Comparison of ENCODE assay signal across 17 mouse cellular contexts in genomic region chr5:112771376-112771901, GRCm38 (mm10).
DNase-seq lines count a peak whose midpoint lies in the region; ATAC-seq and TF ChIP-seq lines count a peak whose summit lies in the region.
"Had no signal": no experiment of that assay in that cellular context is flagged by ENCODE, and none has a peak within 500 bp of the region (broad histone marks: within the 10 kb centered on the region; RNA-seq: fewer than 3 reads in every experiment).

No protein-coding gene starts in this region.

- H3K36me3 ChIP-seq in hindbrain, embryonic 10.5 days: no peaks in the 10 kb centered on the region
- H3K36me3 ChIP-seq in hindbrain, embryonic 14.5 days (replicated peaks; ENCODE audit: control insufficient read depth, insufficient read depth): no peaks in the 10 kb centered on the region
- peaks cover 22% of the 10 kb centered on the region for H3K36me3 ChIP-seq in heart, embryonic 16.5 days (ENCODE audit: control insufficient read depth, insufficient read depth)
- H3K36me3 ChIP-seq: hindbrain, embryonic 15.5 days had no signal

- peaks cover 50% of the 10 kb centered on the region for H3K4me1 ChIP-seq in hindbrain, embryonic 10.5 days (replicated peaks)
- H3K4me1 ChIP-seq in hindbrain, embryonic 14.5 days (replicated peaks; ENCODE audit: control insufficient read depth, insufficient read depth, low read length): 0 out of 2 replicates have a peak, but pooled peaks cover 3% of the 10 kb centered on the region
- H3K4me1 ChIP-seq in heart, embryonic 16.5 days (ENCODE audit: control insufficient read depth, insufficient read depth, low read length): peaks cover 16% of the 10 kb centered on the region

- H3K4me3 ChIP-seq in hindbrain, embryonic 10.5 days: no peak overlapping the region
- no peak overlapping the region for H3K4me3 ChIP-seq in hindbrain, embryonic 14.5 days (replicated peaks; ENCODE audit: low read length)
- H3K4me3 ChIP-seq in heart, embryonic 16.5 days (ENCODE audit: low read length): no peak overlapping the region
- no peak overlapping the region for H3K4me3 ChIP-seq in layer of hippocampus, adult 2 months
- H3K4me3 ChIP-seq: hindbrain, embryonic 15.5 days had no signal

- WGBS in hindbrain, embryonic 10.5 days: 70% methylated on average over 6 of the region's 6 CpGs
- WGBS in hindbrain, embryonic 14.5 days: 53% methylated on average over 6 of the region's 6 CpGs
- 38% methylated on average over 6 of the region's 6 CpGs for WGBS in heart, embryonic 16.5 days

- H3K27ac ChIP-seq in hindbrain, embryonic 10.5 days: peak overlapping the region; percentile 57
- no peak overlapping the region for H3K27ac ChIP-seq in hindbrain, embryonic 14.5 days
- peak overlapping the region; percentile 71 for H3K27ac ChIP-seq in heart, embryonic 16.5 days (ENCODE audit: low read length)
- H3K27ac ChIP-seq in layer of hippocampus, adult 2 months: no peak overlapping the region
- H3K27ac ChIP-seq: hindbrain, embryonic 15.5 days; liver, embryonic 14.5 days had no signal

- intact Hi-C loops in left cerebral cortex, postnatal 4 days (cut with DNase I): no loop called here

- peaks cover 30% of the 10 kb centered on the region for H3K27me3 ChIP-seq in hindbrain, embryonic 10.5 days (ENCODE audit: insufficient read depth, poor library complexity, severe bottlenecking)
- no peaks in the 10 kb centered on the region for H3K27me3 ChIP-seq in hindbrain, embryonic 14.5 days (ENCODE audit: control insufficient read depth, insufficient read depth, low read length)
- no peaks in the 10 kb centered on the region for H3K27me3 ChIP-seq in heart, embryonic 16.5 days (ENCODE audit: control insufficient read depth, insufficient read depth, low read length)
- H3K27me3 ChIP-seq: hindbrain, embryonic 15.5 days had no signal

- H3K4me2 ChIP-seq in hindbrain, embryonic 14.5 days (replicated peaks): no peak overlapping the region
- H3K4me2 ChIP-seq in heart, embryonic 16.5 days (ENCODE audit: low read depth, low read length): no peak overlapping the region
- H3K4me2 ChIP-seq: hindbrain, embryonic 15.5 days had no signal

- no peak for DNase-seq in hindbrain, embryonic 10.5 days (ENCODE audit: low spot score)
- no peak for DNase-seq in hindbrain, embryonic 14.5 days (ENCODE audit: low spot score)
- peak; percentile 38 for DNase-seq in R1 (ENCODE audit: low read depth, low spot score)
- peak; percentile 45 for DNase-seq in adrenal gland, postnatal 14 days
- no peak for DNase-seq in c-Kit-positive CD71-positive TER-119-positive erythroid progenitor cells, embryonic 14.5 days (ENCODE audit: low spot score)
- no peak for DNase-seq in left cerebral cortex, postnatal 4 days
- no peak for DNase-seq in layer of hippocampus, adult 2 months (ENCODE audit: low spot score in 2 of 2)
- DNase-seq: cerebellum, postnatal 36 days; forebrain, postnatal 0 days; gastrocnemius, postnatal 36 days; kidney, adult 2 months; layer of hippocampus, postnatal 36 days; lung, postnatal 10 days had no signal

- H3K9me3 ChIP-seq in hindbrain, embryonic 10.5 days: no peaks in the 10 kb centered on the region
- H3K9me3 ChIP-seq in hindbrain, embryonic 14.5 days (ENCODE audit: control insufficient read depth, low read length): no peaks in the 10 kb centered on the region
- H3K9me3 ChIP-seq in heart, embryonic 16.5 days (replicated peaks; ENCODE audit: control insufficient read depth, low read length): no peaks in the 10 kb centered on the region
- H3K9me3 ChIP-seq: hindbrain, embryonic 15.5 days had no signal

- no peak overlapping the region for H3K9ac ChIP-seq in hindbrain, embryonic 14.5 days
- H3K9ac ChIP-seq in heart, embryonic 16.5 days (ENCODE audit: low read length): peak overlapping the region; percentile 20; the same call in 1 of the 2 replicates
- H3K9ac ChIP-seq: forebrain, postnatal 0 days; hindbrain, embryonic 15.5 days; liver, embryonic 14.5 days had no signal

- no peak for TF ChIP-seq CTCF in layer of hippocampus, adult 2 months (conservative IDR thresholded peaks at IDR 0.05)

- ATAC-seq in hindbrain, embryonic 14.5 days (ENCODE audit: low FRiP score): no peak
- peak; percentile 68 for ATAC-seq in heart, embryonic 16.5 days (replicated peaks; ENCODE audit: extremely low read depth, insufficient read depth, low FRiP score)
- ATAC-seq: activated CD4-positive, CD25-positive, alpha-beta regulatory T cell, adult 4 months; forebrain, postnatal 0 days had no signal

Comparison
In these comparisons a context has a peak if more than half of its experiments do, and no peak if none do; other contexts are left out.
1. H3K27ac ChIP-seq: peak in hindbrain, embryonic 10.5 days (single experiment) and heart, embryonic 16.5 days (single experiment); none in hindbrain, embryonic 14.5 days (single experiment) and layer of hippocampus, adult 2 months (single experiment).
2. DNase-seq: peak in R1 (single experiment) and adrenal gland, postnatal 14 days (single experiment); none in hindbrain, embryonic 10.5 days (single experiment), hindbrain, embryonic 14.5 days (single experiment), c-Kit-positive CD71-positive TER-119-positive erythroid progenitor cells, embryonic 14.5 days (single experiment), left cerebral cortex, postnatal 4 days (single experiment) and layer of hippocampus, adult 2 months (0 of 2).